Mouse (Mus musculus): ENCODE data around the gene Klc2. TPM values are rescaled to one million over a fixed set of nuclear protein-coding genes. Genes with fewer than 3 reads are reported as not detected.

Gene Klc2
- polyA plus RNA-seq, 1 experiment = 92.9 TPM

GRCm38 (mm10) chr19:5098363-5099143 is 19.8 kb downstream of the Klc2 start, which contains the start of gene Cnih2:
TSS of gene Cnih2 (minus strand) at chr19:5098521.
- peak within 1 kb of the TSS; percentile 78 for H3K4me3 ChIP-seq (ENCODE audit: control insufficient read depth, low read depth, low read length)
- no peak within 1 kb of the TSS for H3K27ac ChIP-seq (ENCODE audit: control insufficient read depth, insufficient read depth, low read depth, low read length)
- TF ChIP-seq POLR2A (IDR thresholded peaks at IDR 0.05; ENCODE audit: control insufficient read depth, low read depth, low read length) (no peak), CTCF (IDR thresholded peaks at IDR 0.05; ENCODE audit: control insufficient read depth, insufficient read depth, insufficient replicate concordance, low read depth, low read length) (no peak)
- peaks cover 16% of the 10 kb centered on the region for H3K4me1 ChIP-seq (ENCODE audit: control insufficient read depth, insufficient read depth, low read length)
- H3K36me3 ChIP-seq (ENCODE audit: control insufficient read depth, insufficient read depth, low read length) = no peaks in the 10 kb centered on the region; the same call in none of the 2 replicates
- no peaks in the 10 kb centered on the region for H3K27me3 ChIP-seq (ENCODE audit: control insufficient read depth, insufficient read depth, low read length)

GRCm38 (mm10) chr19:5097521-5098362 is 20.6 kb downstream of the Klc2 start:
- H3K36me3 ChIP-seq (ENCODE audit: control insufficient read depth, insufficient read depth, low read length) = no peaks in the 10 kb centered on the region
- H3K27ac ChIP-seq (ENCODE audit: control insufficient read depth, insufficient read depth, low read depth, low read length) = no peak overlapping the region
- H3K4me1 ChIP-seq (ENCODE audit: control insufficient read depth, insufficient read depth, low read length) = peaks cover 22% of the 10 kb centered on the region

GRCm38 (mm10) chr19:5095887-5096474 is 22.4 kb downstream of the Klc2 start:
- no peaks in the 10 kb centered on the region for H3K27me3 ChIP-seq (ENCODE audit: control insufficient read depth, insufficient read depth, low read length)
- H3K4me3 ChIP-seq (ENCODE audit: control insufficient read depth, low read depth, low read length) = peak overlapping the region; percentile 82
- H3K27ac ChIP-seq (ENCODE audit: control insufficient read depth, insufficient read depth, low read depth, low read length) = no peak overlapping the region
- H3K36me3 ChIP-seq (ENCODE audit: control insufficient read depth, insufficient read depth, low read length) = no peaks in the 10 kb centered on the region
- peaks cover 22% of the 10 kb centered on the region for H3K4me1 ChIP-seq (ENCODE audit: control insufficient read depth, insufficient read depth, low read length)
- no peak for TF ChIP-seq CTCF (IDR thresholded peaks at IDR 0.05; ENCODE audit: control insufficient read depth, insufficient read depth, insufficient replicate concordance, low read depth, low read length)
- TF ChIP-seq POLR2A (IDR thresholded peaks at IDR 0.05; ENCODE audit: control insufficient read depth, low read depth, low read length) = no peak

More at GRCm38 (mm10) chr19:5097521-5098362, 20.6 kb downstream of the Klc2 start:
- Histone ChIP-seq H3K27me3 (ENCODE audit: control insufficient read depth, insufficient read depth, low read length) (no peaks in the 10 kb centered on the region), H3K4me3 (ENCODE audit: control insufficient read depth, low read depth, low read length) (peak overlapping the region; percentile 78)
- TF ChIP-seq POLR2A (IDR thresholded peaks at IDR 0.05; ENCODE audit: control insufficient read depth, low read depth, low read length) = no peak
- no peak for TF ChIP-seq CTCF (IDR thresholded peaks at IDR 0.05; ENCODE audit: control insufficient read depth, insufficient read depth, insufficient replicate concordance, low read depth, low read length)

- Histone ChIP-seq H3K4me1 (ENCODE audit: control insufficient read depth, insufficient read depth, low read length) (peaks cover 22% of the 10 kb centered on the region), H3K4me3 (ENCODE audit: control insufficient read depth, low read depth, low read length) (peak overlapping the region; percentile 82), H3K36me3 (ENCODE audit: control insufficient read depth, insufficient read depth, low read length) (no peaks in the 10 kb centered on the region), H3K27me3 (ENCODE audit: control insufficient read depth, insufficient read depth, low read length) (no peaks in the 10 kb centered on the region), H3K27ac (ENCODE audit: control insufficient read depth, insufficient read depth, low read depth, low read length) (peak overlapping the region; percentile 16; the same call in 1 of the 2 replicates)
- TF ChIP-seq POLR2A (IDR thresholded peaks at IDR 0.05; ENCODE audit: control insufficient read depth, low read depth, low read length) = no peak
- no peak for TF ChIP-seq CTCF (IDR thresholded peaks at IDR 0.05; ENCODE audit: control insufficient read depth, insufficient read depth, insufficient replicate concordance, low read depth, low read length)
These were observed 23.5 kb downstream of the Klc2 start for GRCm38 (mm10) chr19:5094746-5095417.

- H3K4me3 ChIP-seq (ENCODE audit: control insufficient read depth, low read depth, low read length) = peak overlapping the region; percentile 82
- H3K27me3 ChIP-seq (ENCODE audit: control insufficient read depth, insufficient read depth, low read length) = no peaks in the 10 kb centered on the region
- peak; percentile 66; the same call in 1 of the 2 replicates for TF ChIP-seq CTCF (IDR thresholded peaks at IDR 0.05; ENCODE audit: control insufficient read depth, insufficient read depth, insufficient replicate concordance, low read depth, low read length)
- no peak for TF ChIP-seq POLR2A (IDR thresholded peaks at IDR 0.05; ENCODE audit: control insufficient read depth, low read depth, low read length)
- no peak overlapping the region for H3K27ac ChIP-seq (ENCODE audit: control insufficient read depth, insufficient read depth, low read depth, low read length)
- no peaks in the 10 kb centered on the region for H3K36me3 ChIP-seq (ENCODE audit: control insufficient read depth, insufficient read depth, low read length)
- H3K4me1 ChIP-seq (ENCODE audit: control insufficient read depth, insufficient read depth, low read length) = peaks cover 24% of the 10 kb centered on the region
These were observed 24.1 kb downstream of the Klc2 start for GRCm38 (mm10) chr19:5094243-5094632.

- peaks cover 30% of the 10 kb centered on the region for H3K4me1 ChIP-seq (ENCODE audit: control insufficient read depth, insufficient read depth, low read length)
- peak overlapping the region; percentile 82 for H3K4me3 ChIP-seq (ENCODE audit: control insufficient read depth, low read depth, low read length)
- H3K27ac ChIP-seq (ENCODE audit: control insufficient read depth, insufficient read depth, low read depth, low read length) = no peak overlapping the region
- H3K36me3 ChIP-seq (ENCODE audit: control insufficient read depth, insufficient read depth, low read length) = no peaks in the 10 kb centered on the region
- TF ChIP-seq CTCF (IDR thresholded peaks at IDR 0.05; ENCODE audit: control insufficient read depth, insufficient read depth, insufficient replicate concordance, low read depth, low read length) (no peak), POLR2A (IDR thresholded peaks at IDR 0.05; ENCODE audit: control insufficient read depth, low read depth, low read length) (no peak)
- H3K27me3 ChIP-seq (ENCODE audit: control insufficient read depth, insufficient read depth, low read length) = no peaks in the 10 kb centered on the region
These were observed 24.7 kb downstream of the Klc2 start for GRCm38 (mm10) chr19:5093481-5094242.
